Mouse (Mus musculus): ENCODE results near the gene Cdc73. TPM values are rescaled to one million over a fixed set of nuclear protein-coding genes. Genes with fewer than 3 reads are reported as not detected.
"Not testable (repeated sequence)": the region's sequence is repeated elsewhere in the genome, so short reads cannot be mapped to it uniquely, and the experiment has no call there.

The Cdc73 gene
- 8.4 to 27.0 TPM (median 24.3 TPM) in 3 replicates for total RNA-seq (2017)

- peak; percentile 94 for ATAC-seq (replicated peaks; ENCODE audit: insufficient number of reproducible peaks, low FRiP score, low TSS enrichment, poor library complexity, severe bottlenecking)
These were observed at the start of gene Cdc73 for GRCm38 (mm10) chr1:143702741-143703262. Gene Cdc73 (minus strand): TSS chr1:143702893.

DNA sequence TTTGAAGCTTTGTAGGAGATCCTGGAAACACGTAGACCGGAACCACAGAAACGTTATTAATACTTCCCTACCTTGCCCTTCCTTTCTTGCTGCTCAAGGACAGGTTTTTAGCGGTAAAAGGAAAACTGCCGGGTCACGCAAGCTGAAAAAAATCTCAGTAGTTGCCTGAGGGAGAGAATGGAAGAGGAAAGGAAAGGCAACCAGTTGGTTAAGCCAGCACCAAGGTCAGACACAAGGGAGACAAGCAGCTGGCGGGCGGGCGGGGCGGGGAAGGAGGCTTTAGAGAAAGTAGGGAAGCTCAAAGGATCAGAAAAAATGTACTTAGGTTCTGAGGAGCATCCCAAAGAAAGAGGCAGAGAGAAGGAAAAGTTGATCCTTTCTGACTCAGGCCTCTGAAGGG, 43.2 kb upstream of the Cdc73 start:
- ATAC-seq (replicated peaks; ENCODE audit: insufficient number of reproducible peaks, low FRiP score, low TSS enrichment, poor library complexity, severe bottlenecking) = no peak

DNA sequence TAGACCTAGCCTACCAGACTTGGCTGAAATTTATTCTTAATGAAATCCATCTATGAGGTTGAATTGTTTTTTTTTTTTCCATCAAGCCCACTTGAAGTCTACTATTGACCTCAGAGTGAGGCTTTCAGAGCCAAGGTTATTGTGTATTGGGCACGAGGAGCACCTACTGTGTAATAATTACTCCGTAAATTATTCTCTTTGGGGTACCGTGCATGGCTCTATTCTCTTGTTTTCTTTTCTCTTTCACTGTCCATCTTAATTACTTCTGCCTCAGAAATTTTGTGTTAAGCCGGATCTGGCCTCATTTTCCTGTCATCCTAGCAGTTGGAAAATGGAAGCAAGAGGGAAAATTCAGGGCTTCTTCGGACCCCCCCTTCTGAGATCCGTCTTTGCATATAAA, 39.5 kb upstream of the Cdc73 start:
- ATAC-seq (replicated peaks; ENCODE audit: insufficient number of reproducible peaks, low FRiP score, low TSS enrichment, poor library complexity, severe bottlenecking) = no peak

DNA sequence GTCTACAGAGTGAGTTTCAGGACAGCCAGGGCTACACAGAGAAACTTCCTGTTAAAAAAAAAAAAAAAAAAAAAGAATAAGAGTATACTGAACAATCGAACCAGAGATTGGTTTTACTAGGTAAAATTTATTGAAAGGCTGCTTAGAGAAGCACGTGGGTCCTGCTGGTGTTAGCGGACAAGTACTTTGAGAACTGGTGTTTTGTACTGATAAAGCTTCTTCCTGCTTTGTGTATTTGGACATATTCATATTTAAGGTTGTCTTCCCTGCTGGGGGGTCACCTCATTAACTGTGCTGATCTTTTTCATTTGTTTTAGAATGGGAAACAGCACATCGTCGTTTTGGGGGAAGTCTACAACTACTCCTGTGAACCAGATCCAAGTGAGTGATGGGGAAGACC, 38.6 kb upstream of the Cdc73 start:
- no peak for ATAC-seq (replicated peaks; ENCODE audit: insufficient number of reproducible peaks, low FRiP score, low TSS enrichment, poor library complexity, severe bottlenecking)

DNA sequence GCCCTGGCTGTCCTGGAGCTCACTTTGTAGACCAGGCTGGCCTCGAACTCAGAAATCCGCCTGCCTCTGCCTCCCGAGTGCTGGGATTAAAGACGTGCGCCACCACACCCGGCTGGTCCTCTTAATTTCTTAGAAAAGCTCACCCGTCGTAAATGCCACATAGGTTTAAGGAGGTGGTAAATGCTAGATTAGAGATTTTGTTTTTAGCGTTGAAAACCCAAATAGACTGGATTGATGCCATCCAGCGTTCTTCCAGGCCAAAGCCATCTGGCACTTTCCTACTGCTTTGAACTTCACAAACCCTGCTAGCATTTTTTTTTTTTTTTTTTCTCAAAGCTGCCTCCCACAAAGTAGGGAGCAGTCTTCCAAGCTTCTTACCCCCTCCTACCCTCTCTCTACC, 37.9 kb upstream of the Cdc73 start:
- ATAC-seq (replicated peaks; ENCODE audit: insufficient number of reproducible peaks, low FRiP score, low TSS enrichment, poor library complexity, severe bottlenecking) = no peak

DNA sequence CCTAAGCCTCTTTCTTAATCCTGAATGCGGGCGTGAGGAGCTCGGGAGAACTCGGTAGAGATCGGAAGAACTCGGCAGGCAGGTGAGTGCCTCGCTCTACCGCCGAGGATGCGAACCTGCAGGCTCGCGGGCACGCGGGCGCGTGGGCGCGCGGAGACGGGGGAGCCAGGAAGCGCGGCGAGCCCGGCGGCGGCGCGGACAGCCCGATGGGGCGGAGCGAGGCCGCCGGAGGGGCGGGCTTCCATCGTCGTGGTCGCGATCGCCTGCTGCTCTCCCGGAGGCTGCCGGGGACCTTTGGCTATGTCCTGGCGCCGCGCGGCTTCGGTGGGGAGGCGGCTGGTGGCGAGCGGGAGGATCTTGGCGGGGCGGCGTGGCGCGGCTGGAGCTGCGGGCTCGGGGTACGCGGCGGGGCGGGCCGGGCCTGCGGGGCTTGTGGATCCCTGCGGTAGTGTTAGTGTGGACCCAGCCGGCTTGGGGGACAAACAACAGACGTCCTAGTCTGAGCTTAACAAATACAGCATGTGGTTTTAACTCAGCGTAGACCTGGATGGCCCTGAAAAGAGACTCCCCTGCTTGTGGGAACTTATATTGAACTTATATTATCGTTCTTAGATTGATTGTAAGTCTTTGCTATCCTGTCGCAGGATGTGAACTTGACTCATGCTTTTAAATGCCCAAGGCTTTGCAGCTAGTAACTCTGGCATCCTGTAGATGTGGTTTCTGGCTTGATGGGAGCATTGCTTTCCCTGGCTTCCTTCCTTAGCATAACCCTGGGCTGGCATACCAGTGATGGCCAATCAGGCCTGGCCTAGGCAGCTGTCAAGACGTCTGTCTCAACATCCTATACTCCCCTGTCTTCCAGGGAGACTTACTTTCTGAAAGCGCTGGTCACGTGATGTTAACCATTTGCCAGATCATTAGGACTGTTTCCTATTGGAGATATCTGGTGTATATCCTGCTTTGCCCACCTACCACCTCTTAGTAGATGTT, 37.0 kb upstream of the Cdc73 start:
- ATAC-seq (replicated peaks; ENCODE audit: insufficient number of reproducible peaks, low FRiP score, low TSS enrichment, poor library complexity, severe bottlenecking) = peak; percentile 52

GRCm38 (mm10) chr1:143738811-143739210, 36.1 kb upstream of the Cdc73 start:
- ATAC-seq (replicated peaks; ENCODE audit: insufficient number of reproducible peaks, low FRiP score, low TSS enrichment, poor library complexity, severe bottlenecking) = peak; percentile 65

DNA sequence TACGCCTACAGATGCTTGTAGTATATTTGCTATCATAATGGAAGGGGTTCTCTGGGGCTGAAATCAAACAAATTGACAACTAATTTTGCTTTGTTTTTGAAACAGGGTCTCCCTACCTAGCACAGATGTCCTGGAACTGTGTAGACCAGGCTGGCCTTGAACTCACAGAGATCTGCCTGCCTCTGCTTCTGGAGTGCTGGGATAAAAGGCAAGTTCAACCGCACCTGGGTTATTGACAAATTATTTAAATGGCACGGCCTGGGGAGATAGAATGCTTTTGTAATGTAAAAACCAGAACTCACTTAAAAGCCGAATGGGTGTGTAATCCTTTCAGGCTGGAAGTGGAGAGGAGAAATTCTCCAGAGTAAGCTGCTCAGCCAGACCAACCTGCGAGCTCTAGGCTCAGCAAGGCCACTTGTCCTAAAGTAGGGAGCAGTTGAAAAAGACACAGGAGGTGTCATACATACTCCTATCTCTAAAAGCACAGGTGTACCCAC, 31.3 kb upstream of the Cdc73 start:
- ATAC-seq (replicated peaks; ENCODE audit: insufficient number of reproducible peaks, low FRiP score, low TSS enrichment, poor library complexity, severe bottlenecking) = no peak

GRCm38 (mm10) chr1:143731691-143732090, 29.0 kb upstream of the Cdc73 start:
- no peak for ATAC-seq (replicated peaks; ENCODE audit: insufficient number of reproducible peaks, low FRiP score, low TSS enrichment, poor library complexity, severe bottlenecking)

DNA sequence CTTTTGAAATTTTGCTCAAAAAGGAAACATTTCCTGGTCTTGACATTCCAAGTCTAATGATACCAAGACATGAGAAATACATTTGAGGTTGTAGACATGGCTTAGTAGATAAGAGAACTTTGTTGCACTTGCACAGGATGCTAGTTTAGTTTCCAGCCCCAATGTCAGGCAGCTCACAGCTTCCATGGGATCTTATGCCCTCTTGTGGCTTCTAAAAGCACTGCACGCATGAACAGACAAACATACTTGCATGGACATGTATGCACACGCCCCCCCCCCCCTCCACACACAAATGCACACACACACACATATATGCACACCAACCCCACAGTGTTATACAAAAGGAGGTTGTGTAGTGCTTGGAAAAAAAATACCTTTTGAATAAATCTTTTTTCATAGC, 28.2 kb upstream of the Cdc73 start:
- ATAC-seq (replicated peaks; ENCODE audit: insufficient number of reproducible peaks, low FRiP score, low TSS enrichment, poor library complexity, severe bottlenecking) = 0 out of 2 replicates have a peak, but pooled peaks have one; percentile 61

DNA sequence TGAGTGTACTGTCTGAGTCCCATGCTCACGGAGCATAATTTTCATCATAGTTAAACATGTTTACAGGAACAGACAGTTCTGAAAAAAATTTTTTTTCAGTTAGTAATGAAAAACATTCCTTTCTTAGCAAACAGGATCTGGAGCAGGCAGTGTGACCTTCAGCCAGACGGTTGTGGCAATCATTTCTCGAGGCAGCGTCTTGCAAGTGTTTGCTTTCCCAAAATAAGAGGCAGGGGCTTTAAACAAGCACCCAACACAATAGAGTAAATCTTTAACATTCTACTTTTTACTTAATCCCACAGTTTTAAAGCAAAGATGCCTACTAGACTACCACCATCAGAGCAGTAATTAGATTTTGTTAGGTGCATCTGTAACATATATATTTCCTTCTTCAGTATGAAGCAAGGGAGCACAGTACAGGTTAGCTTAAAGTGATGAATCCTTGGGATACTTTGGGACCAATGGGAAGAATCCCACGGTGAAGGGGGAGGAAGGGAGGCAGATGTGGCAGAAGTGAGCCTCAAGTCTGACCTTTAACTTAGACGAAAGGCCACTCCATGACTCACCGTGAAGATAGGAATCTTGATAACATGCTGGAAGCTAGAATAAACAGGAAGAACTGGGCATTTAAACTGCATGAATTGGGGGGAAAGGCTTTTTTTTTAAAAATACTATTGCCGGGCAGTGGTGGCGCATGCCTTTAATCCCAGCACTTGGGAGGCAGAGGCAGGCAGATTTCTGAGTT, 25.2 kb upstream of the Cdc73 start:
- no peak for ATAC-seq (replicated peaks; ENCODE audit: insufficient number of reproducible peaks, low FRiP score, low TSS enrichment, poor library complexity, severe bottlenecking)

GRCm38 (mm10) chr1:143724456-143725064, 21.9 kb upstream of the Cdc73 start:
- ATAC-seq (replicated peaks; ENCODE audit: insufficient number of reproducible peaks, low FRiP score, low TSS enrichment, poor library complexity, severe bottlenecking) = no peak

- ATAC-seq (replicated peaks; ENCODE audit: insufficient number of reproducible peaks, low FRiP score, low TSS enrichment, poor library complexity, severe bottlenecking) = not testable (repeated sequence)
These were observed 13.3 kb upstream of the Cdc73 start, which contains the start of gene Glrx2 for GRCm38 (mm10) chr1:143716038-143716437. Gene Glrx2 (plus strand): TSS chr1:143716338.

- ATAC-seq (replicated peaks; ENCODE audit: insufficient number of reproducible peaks, low FRiP score, low TSS enrichment, poor library complexity, severe bottlenecking) = no peak
These were observed 7.9 kb upstream of the Cdc73 start for GRCm38 (mm10) chr1:143710627-143710976.

DNA sequence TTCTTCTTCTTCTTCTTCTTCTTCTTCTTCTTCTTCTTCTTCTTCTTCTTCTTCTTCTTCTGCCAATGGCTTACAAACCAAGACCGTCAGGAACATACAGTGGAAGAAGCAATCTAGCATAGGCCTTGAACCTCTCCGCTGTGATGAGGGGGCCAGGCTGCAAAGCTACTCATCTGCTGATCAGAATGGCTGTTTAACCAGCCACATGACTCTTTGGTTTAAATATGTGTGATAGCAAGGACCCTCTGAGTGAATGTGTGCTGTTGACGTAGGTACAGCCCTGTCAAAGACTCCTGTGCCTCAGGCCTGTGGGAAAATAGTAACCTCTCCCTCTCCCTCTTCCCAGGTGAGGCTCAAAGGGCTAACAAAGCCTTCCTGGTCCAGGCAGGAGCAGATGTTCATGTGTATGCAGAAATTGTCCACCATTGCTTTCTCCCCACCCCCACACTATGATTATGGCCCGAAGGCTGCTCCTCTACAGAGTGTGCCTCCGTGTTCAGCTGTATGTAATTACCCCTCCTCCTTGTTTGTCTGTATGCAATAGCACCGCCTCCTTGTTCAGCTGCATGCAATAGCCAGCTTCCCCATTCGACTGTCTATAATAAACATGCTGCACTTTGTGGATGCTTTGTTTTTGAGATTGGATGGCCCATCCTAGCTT, 7.4 kb upstream of the Cdc73 start:
- ATAC-seq (replicated peaks; ENCODE audit: insufficient number of reproducible peaks, low FRiP score, low TSS enrichment, poor library complexity, severe bottlenecking) = peak; percentile 50

GRCm38 (mm10) chr1:143708361-143708760, 5.7 kb upstream of the Cdc73 start:
- ATAC-seq (replicated peaks; ENCODE audit: insufficient number of reproducible peaks, low FRiP score, low TSS enrichment, poor library complexity, severe bottlenecking) = no peak

- ATAC-seq (replicated peaks; ENCODE audit: insufficient number of reproducible peaks, low FRiP score, low TSS enrichment, poor library complexity, severe bottlenecking) = no peak
These were observed 4.3 kb upstream of the Cdc73 start for GRCm38 (mm10) chr1:143707006-143707405.

DNA sequence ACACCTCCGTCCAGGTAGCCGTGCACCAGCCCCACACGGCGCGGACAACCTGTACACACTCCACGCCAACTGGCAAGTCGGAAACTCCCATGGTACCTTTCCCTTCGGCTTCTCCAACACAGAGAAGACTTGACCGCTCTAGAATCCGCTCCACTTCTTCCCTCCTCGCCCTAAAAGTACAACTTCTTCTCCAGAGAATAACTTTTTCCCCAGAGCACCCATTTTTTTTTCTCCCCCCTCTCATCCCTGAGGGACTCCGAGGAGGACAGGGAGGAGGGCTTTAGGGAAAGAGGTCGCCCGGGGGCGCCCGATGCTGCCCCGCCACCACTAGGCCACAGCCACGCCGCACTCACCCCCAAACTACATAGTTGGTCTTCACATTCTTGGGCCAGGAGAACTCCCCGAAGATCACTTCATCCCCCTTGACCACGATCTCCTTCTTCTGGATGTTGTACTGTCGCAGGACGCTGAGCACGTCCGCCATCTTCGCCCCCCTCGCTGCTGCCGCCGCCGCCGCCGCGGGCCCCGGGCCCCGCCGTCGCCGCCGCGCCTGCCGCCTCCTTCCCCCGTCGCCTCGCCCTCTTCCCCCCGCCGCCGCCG, 452 bp downstream of the Cdc73 start:
- ATAC-seq (replicated peaks; ENCODE audit: insufficient number of reproducible peaks, low FRiP score, low TSS enrichment, poor library complexity, severe bottlenecking) = peak; percentile 49

Measured in monocyte, adult 5-6 weeks (primary cell).